Mouse (Mus musculus): ENCODE results near the gene Rpn1. TPM values are rescaled to one million over a fixed set of nuclear protein-coding genes. Genes with fewer than 3 reads are reported as not detected.

Rpn1 gene
- polyA plus RNA-seq, 1 experiment from 2014 or later = 238 TPM

DNA sequence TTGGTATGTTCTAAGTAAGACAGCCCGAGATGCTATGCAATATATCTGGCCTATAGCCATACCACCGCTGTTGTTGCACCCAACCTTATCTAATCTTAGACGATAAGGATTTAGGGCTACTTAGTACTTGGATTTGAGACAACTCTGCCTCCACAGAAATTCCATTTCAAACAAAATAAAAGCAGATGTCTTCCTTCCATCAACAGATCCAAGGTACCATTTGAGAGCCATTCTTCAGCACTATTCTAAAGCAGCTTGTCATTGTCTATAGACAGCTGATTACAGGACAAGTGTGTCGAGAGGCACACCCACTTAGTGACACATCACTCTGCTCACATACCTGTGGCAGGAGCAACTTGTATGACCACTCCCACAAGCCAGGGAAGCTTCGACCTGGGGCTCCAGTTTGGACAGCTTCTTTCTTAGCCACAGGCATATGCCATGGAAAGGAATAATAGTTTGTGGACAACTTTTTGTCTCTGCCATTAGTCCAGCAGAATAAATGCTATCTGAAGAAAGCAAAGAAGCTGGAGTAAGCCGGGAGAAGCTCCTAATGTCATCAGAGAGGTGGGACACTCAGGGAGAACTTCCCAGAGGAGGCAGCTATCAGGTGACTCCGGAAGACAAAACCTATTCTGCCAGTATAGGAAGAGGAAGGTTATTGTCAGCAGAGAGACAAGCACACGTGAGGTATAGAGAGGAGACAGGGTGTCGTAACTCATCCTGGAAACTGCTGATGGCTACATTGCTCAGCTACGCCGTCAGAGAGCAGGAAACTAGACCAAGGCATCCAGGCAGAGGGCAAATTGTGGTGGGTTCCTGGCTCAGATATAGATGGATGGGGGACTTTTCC lies 30.8 kb upstream of the Rpn1 start:
- H3K4me2 ChIP-seq = no peak overlapping the region
- H3K4me3 ChIP-seq (replicated peaks) = no peak overlapping the region
- no peak for ATAC-seq (ENCODE audit: low FRiP score)
- H3K4me1 ChIP-seq = no peaks in the 10 kb centered on the region
- no peak overlapping the region for H3K27ac ChIP-seq
- H3K36me3 ChIP-seq (replicated peaks) = no peaks in the 10 kb centered on the region
- H3K9ac ChIP-seq = no peak overlapping the region
- WGBS = 75% methylated on average over 11 of the region's 11 CpGs
- H3K27me3 ChIP-seq = peaks cover 46% of the 10 kb centered on the region
- no peaks in the 10 kb centered on the region for H3K9me3 ChIP-seq

- H3K27ac ChIP-seq = no peak overlapping the region
- H3K27me3 ChIP-seq = peaks cover 42% of the 10 kb centered on the region
- ATAC-seq (ENCODE audit: low FRiP score) = no peak
- no peaks in the 10 kb centered on the region for H3K36me3 ChIP-seq (replicated peaks)
- H3K9me3 ChIP-seq = no peaks in the 10 kb centered on the region
- 73% methylated on average over 9 of the region's 9 CpGs for WGBS
- no peaks in the 10 kb centered on the region for H3K4me1 ChIP-seq
- H3K4me2 ChIP-seq = no peak overlapping the region
- H3K9ac ChIP-seq = no peak overlapping the region
- H3K4me3 ChIP-seq (replicated peaks) = no peak overlapping the region
Observed at GRCm38 (mm10) chr6:88054081-88054835, 30.0 kb upstream of the Rpn1 start.

GRCm38 (mm10) chr6:88055663-88056062 lies 28.6 kb upstream of the Rpn1 start:
- no peak for ATAC-seq (ENCODE audit: low FRiP score)
- Histone ChIP-seq H3K9ac (no peak overlapping the region), H3K4me2 (no peak overlapping the region), H3K4me3 (replicated peaks) (no peak overlapping the region), H3K4me1 (no peaks in the 10 kb centered on the region), H3K27me3 (peaks cover 33% of the 10 kb centered on the region), H3K27ac (no peak overlapping the region), H3K36me3 (replicated peaks) (no peaks in the 10 kb centered on the region), H3K9me3 (no peaks in the 10 kb centered on the region)
- 77% methylated on average over 5 of the region's 5 CpGs for WGBS

- peaks cover 26% of the 10 kb centered on the region for H3K27me3 ChIP-seq
- no peaks in the 10 kb centered on the region for H3K9me3 ChIP-seq
- no peak overlapping the region for H3K9ac ChIP-seq
- H3K27ac ChIP-seq = no peak overlapping the region
- no peak for ATAC-seq (ENCODE audit: low FRiP score)
- 93% methylated on average over 5 of the region's 5 CpGs for WGBS
- no peaks in the 10 kb centered on the region for H3K36me3 ChIP-seq (replicated peaks)
- H3K4me1 ChIP-seq = no peaks in the 10 kb centered on the region
- H3K4me2 ChIP-seq = no peak overlapping the region
- no peak overlapping the region for H3K4me3 ChIP-seq (replicated peaks)
Observed at GRCm38 (mm10) chr6:88056866-88057265, 27.4 kb upstream of the Rpn1 start.

DNA sequence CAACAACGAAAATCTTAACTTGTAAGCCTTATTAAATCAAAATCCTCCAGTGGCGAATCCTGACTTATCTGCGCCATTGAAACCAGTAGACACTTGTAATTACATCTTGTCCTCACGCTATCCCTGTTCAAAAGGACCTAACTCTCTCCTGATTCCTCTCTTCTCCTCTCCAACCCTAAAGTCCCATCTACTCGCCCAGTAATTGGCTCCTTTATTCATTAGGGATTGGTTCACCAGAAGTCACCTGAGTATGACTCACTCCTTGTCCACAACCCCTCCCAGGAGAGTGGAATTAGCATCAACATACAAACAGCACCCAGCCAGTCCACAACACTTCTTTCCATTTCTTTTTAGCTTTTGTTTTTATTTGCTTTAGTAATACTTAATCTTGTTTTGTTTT lies 24.4 kb upstream of the Rpn1 start:
- Histone ChIP-seq H3K4me2 (no peak overlapping the region), H3K4me1 (no peaks in the 10 kb centered on the region), H3K36me3 (replicated peaks) (no peaks in the 10 kb centered on the region), H3K27ac (no peak overlapping the region), H3K27me3 (no peaks in the 10 kb centered on the region; the same call in 1 of the 2 replicates), H3K9me3 (no peaks in the 10 kb centered on the region), H3K9ac (no peak overlapping the region), H3K4me3 (replicated peaks) (no peak overlapping the region)
- ATAC-seq (ENCODE audit: low FRiP score) = no peak
- WGBS = 83% methylated on average over 5 of the region's 5 CpGs

GRCm38 (mm10) chr6:88060602-88061001 lies 23.7 kb upstream of the Rpn1 start:
- WGBS = 88% methylated on average over 4 of the region's 4 CpGs

DNA sequence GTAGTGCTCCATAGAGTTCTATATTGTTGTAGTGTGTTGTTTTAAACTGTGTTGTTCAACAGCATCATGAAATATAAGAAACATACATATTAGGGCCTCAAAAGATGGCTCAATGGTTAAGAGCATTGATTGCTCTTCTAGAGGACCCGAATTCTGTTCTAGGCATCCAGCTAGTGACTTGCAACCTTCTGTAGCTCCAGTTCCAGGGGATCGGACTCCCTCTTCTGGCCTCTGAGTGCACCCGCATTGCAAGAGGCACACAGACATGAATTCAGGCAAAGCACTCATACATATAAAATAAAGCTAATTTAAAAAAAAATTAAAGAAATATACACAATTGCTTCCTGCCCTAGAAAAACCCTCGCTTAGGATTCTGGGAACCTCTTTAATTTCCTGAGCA lies 22.9 kb upstream of the Rpn1 start:
- H3K36me3 ChIP-seq (replicated peaks) = no peaks in the 10 kb centered on the region
- H3K4me3 ChIP-seq (replicated peaks) = no peak overlapping the region
- H3K4me1 ChIP-seq = no peaks in the 10 kb centered on the region
- H3K27me3 ChIP-seq = no peaks in the 10 kb centered on the region; the same call in 1 of the 2 replicates
- H3K4me2 ChIP-seq = no peak overlapping the region
- no peak overlapping the region for H3K9ac ChIP-seq
- no peak for ATAC-seq (ENCODE audit: low FRiP score)
- no peaks in the 10 kb centered on the region for H3K9me3 ChIP-seq
- no peak overlapping the region for H3K27ac ChIP-seq
- WGBS = 83% methylated on average over 4 of the region's 4 CpGs

More at GRCm38 (mm10) chr6:88060602-88061001, 23.7 kb upstream of the Rpn1 start:
- H3K4me2 ChIP-seq = no peak overlapping the region
- no peaks in the 10 kb centered on the region for H3K36me3 ChIP-seq (replicated peaks)
- H3K27me3 ChIP-seq = no peaks in the 10 kb centered on the region; the same call in 1 of the 2 replicates
- no peak overlapping the region for H3K27ac ChIP-seq
- no peak overlapping the region for H3K4me3 ChIP-seq (replicated peaks)
- no peaks in the 10 kb centered on the region for H3K9me3 ChIP-seq
- H3K9ac ChIP-seq = no peak overlapping the region
- no peak for ATAC-seq (ENCODE audit: low FRiP score)
- no peaks in the 10 kb centered on the region for H3K4me1 ChIP-seq

DNA sequence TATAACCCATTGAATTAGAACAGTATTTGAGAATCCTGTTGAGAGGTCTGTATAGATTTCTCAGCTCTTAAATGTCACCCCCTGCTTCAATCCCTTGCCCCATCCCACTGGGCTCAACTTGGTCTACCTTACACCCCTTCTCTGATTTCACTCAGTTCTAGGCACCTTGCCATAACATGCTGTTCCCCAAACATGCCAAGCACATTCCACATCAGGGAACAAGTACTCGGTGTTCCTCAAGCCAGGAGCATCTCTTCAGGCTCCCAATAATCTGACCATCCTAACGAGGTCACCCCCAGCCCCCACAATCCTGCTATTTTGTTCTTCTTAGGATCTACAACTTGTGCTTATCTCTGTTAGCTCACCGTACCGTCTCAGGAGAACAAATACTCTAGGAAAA lies 21.9 kb upstream of the Rpn1 start:
- H3K4me2 ChIP-seq = no peak overlapping the region
- ATAC-seq (ENCODE audit: low FRiP score) = no peak
- H3K27me3 ChIP-seq = 0 out of 2 replicates have a peak, but pooled peaks cover 3% of the 10 kb centered on the region
- H3K9ac ChIP-seq = no peak overlapping the region
- no peak overlapping the region for H3K27ac ChIP-seq
- H3K36me3 ChIP-seq (replicated peaks) = no peaks in the 10 kb centered on the region
- no peaks in the 10 kb centered on the region for H3K4me1 ChIP-seq
- 84% methylated on average over 4 of the region's 4 CpGs for WGBS
- no peak overlapping the region for H3K4me3 ChIP-seq (replicated peaks)
- H3K9me3 ChIP-seq = no peaks in the 10 kb centered on the region

DNA sequence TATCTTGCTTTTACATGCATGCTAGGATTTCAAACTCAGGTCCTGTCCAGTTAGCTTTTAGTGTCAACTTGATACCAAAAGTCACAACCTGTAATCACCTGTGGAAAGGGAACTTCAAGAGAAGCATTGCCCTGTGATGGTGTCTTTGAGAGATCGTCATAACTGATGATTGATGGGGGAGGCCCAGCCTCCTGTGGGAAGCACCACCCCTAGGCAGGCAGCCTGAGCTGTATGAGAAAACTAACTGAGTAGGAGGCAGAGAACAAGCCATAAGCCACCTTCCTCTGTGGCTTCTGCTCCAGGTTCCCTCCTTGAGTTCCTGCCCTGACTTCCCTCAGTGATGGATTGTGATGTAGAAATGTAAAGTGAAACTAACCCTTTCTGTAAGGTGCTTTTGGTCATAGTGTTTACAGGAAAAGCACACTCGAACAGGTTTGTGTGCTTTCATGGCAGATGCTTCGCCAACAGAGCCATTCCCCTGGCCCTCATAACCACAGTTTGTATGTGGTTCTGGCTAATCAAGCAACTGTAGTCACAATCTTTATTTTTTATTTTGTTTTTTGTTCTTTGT lies 20.1 kb upstream of the Rpn1 start:
- no peak for ATAC-seq (ENCODE audit: low FRiP score)
- Histone ChIP-seq H3K9ac (no peak overlapping the region), H3K27ac (no peak overlapping the region), H3K36me3 (replicated peaks) (no peaks in the 10 kb centered on the region), H3K27me3 (0 out of 2 replicates have a peak, but pooled peaks cover 4% of the 10 kb centered on the region), H3K4me2 (no peak overlapping the region), H3K4me3 (replicated peaks) (no peak overlapping the region), H3K4me1 (no peaks in the 10 kb centered on the region), H3K9me3 (no peaks in the 10 kb centered on the region)
- WGBS = 86% methylated on average over 3 of the region's 3 CpGs

GRCm38 (mm10) chr6:88065116-88065515 lies 19.2 kb upstream of the Rpn1 start:
- no peaks in the 10 kb centered on the region for H3K4me1 ChIP-seq
- WGBS = 64% methylated on average over 4 of the region's 4 CpGs
- peaks cover 12% of the 10 kb centered on the region; the same call in 1 of the 2 replicates for H3K27me3 ChIP-seq
- H3K4me2 ChIP-seq = no peak overlapping the region
- H3K4me3 ChIP-seq (replicated peaks) = no peak overlapping the region
- H3K9me3 ChIP-seq = no peaks in the 10 kb centered on the region
- H3K27ac ChIP-seq = no peak overlapping the region
- no peaks in the 10 kb centered on the region for H3K36me3 ChIP-seq (replicated peaks)
- H3K9ac ChIP-seq = no peak overlapping the region
- no peak for ATAC-seq (ENCODE audit: low FRiP score)

DNA sequence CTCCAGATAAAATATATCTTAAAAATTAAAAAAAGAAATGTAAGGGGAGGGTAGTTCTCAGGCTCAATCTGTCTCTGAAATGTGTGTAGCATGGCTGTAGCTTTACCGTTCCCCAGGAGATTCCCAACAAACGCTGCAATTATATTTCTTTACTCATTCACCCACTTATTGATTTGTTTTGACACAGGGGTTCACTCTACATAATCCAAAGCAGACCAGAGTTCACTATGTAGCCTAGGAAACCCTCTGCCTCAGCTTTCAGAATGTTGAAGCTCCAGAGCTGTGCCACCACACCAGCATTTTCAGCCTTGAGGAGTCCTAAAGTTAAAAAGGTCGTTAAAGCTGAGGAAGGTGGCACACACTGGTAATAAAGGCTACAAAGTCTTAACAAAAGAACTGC lies 18.3 kb upstream of the Rpn1 start:
- Histone ChIP-seq H3K4me3 (replicated peaks) (no peak overlapping the region), H3K9ac (no peak overlapping the region), H3K27me3 (peaks cover 14% of the 10 kb centered on the region; the same call in 1 of the 2 replicates), H3K36me3 (replicated peaks) (no peaks in the 10 kb centered on the region), H3K27ac (no peak overlapping the region), H3K4me2 (no peak overlapping the region), H3K4me1 (no peaks in the 10 kb centered on the region), H3K9me3 (no peaks in the 10 kb centered on the region)
- no peak for ATAC-seq (ENCODE audit: low FRiP score)
- 39% methylated on average over 3 of the region's 3 CpGs for WGBS

- WGBS = 72% methylated on average over 3 of the region's 3 CpGs
- ATAC-seq (ENCODE audit: low FRiP score) = no peak
- Histone ChIP-seq H3K27me3 (peaks cover 14% of the 10 kb centered on the region; the same call in 1 of the 2 replicates), H3K4me1 (no peaks in the 10 kb centered on the region), H3K9me3 (no peaks in the 10 kb centered on the region), H3K4me3 (replicated peaks) (no peak overlapping the region), H3K4me2 (no peak overlapping the region), H3K27ac (no peak overlapping the region), H3K36me3 (replicated peaks) (no peaks in the 10 kb centered on the region), H3K9ac (no peak overlapping the region)
Observed at GRCm38 (mm10) chr6:88067722-88068121, 16.6 kb upstream of the Rpn1 start.
